Mouse (Mus musculus): Measurements from ENCODE around the gene Lrp5.
"Not testable (repeated sequence)": the region's sequence is repeated elsewhere in the genome, so short reads cannot be mapped to it uniquely, and the experiment has no call there.

Lrp5 gene

GRCm38 (mm10) chr19:3695006-3695405 lies 8.6 kb upstream of the Lrp5 start:
- no peak for DNase-seq

GRCm38 (mm10) chr19:3694476-3694875 lies 8.1 kb upstream of the Lrp5 start:
- DNase-seq: no peak

GRCm38 (mm10) chr19:3692414-3693145 lies 6.2 kb upstream of the Lrp5 start:
- DNase-seq: no peak

- no peak for DNase-seq
Observed at GRCm38 (mm10) chr19:3691337-3691736, 5.0 kb upstream of the Lrp5 start.

GRCm38 (mm10) chr19:3687676-3688171 lies 1.4 kb upstream of the Lrp5 start:
- DNase-seq: peak; percentile 54

- no peak for DNase-seq
Observed at GRCm38 (mm10) chr19:3685611-3686214, 651 bp downstream of the Lrp5 start.

- DNase-seq: no peak
Observed at GRCm38 (mm10) chr19:3684957-3685580, 1.3 kb downstream of the Lrp5 start.

GRCm38 (mm10) chr19:3684414-3684813 lies 1.9 kb downstream of the Lrp5 start:
- DNase-seq: no peak

- DNase-seq: peak; percentile 88
Observed at GRCm38 (mm10) chr19:3681310-3681934, 4.9 kb downstream of the Lrp5 start.

- peak; percentile 62 for DNase-seq
Observed at GRCm38 (mm10) chr19:3680732-3681131, 5.6 kb downstream of the Lrp5 start.

- DNase-seq: peak; percentile 63
Observed at GRCm38 (mm10) chr19:3674122-3674855, 12.1 kb downstream of the Lrp5 start.

GRCm38 (mm10) chr19:3673149-3673548 lies 13.2 kb downstream of the Lrp5 start:
- no peak for DNase-seq

GRCm38 (mm10) chr19:3669100-3669499 lies 17.3 kb downstream of the Lrp5 start:
- peak; percentile 53 for DNase-seq

GRCm38 (mm10) chr19:3668551-3668950 lies 17.8 kb downstream of the Lrp5 start:
- DNase-seq: no peak

- DNase-seq: no peak
Observed at GRCm38 (mm10) chr19:3667979-3668378, 18.4 kb downstream of the Lrp5 start.

- no peak for DNase-seq
Observed at GRCm38 (mm10) chr19:3667155-3667895, 19.0 kb downstream of the Lrp5 start.

GRCm38 (mm10) chr19:3666632-3667031 lies 19.7 kb downstream of the Lrp5 start:
- no peak for DNase-seq

- peak; percentile 52 for DNase-seq
Observed at GRCm38 (mm10) chr19:3665510-3665909, 20.9 kb downstream of the Lrp5 start.

- DNase-seq: no peak
Observed at GRCm38 (mm10) chr19:3657947-3658346, 28.4 kb downstream of the Lrp5 start.

GRCm38 (mm10) chr19:3657065-3657464 lies 29.3 kb downstream of the Lrp5 start:
- DNase-seq: not testable (repeated sequence)

GRCm38 (mm10) chr19:3656144-3656543 lies 30.2 kb downstream of the Lrp5 start:
- DNase-seq: no peak

- no peak for DNase-seq
Observed at GRCm38 (mm10) chr19:3654940-3655339, 31.4 kb downstream of the Lrp5 start.

Data from kidney, adult 11 months (tissue).